Mouse (Mus musculus) forebrain, embryonic 16.5 days (tissue): ENCODE measurements around the gene Themis3. TPM values are rescaled to one million over a fixed set of nuclear protein-coding genes. Genes with fewer than 3 reads are reported as not detected.

Source experiments
- ATAC-seq: fragments of 200-750 bp; cut with Nextera tagmentation; 2 replicates; pipeline ENCODE4 v1.8.0; 2017; ENCODE audit warnings: mild to moderate bottlenecking, moderate library complexity
- H3K27ac ChIP-seq: fragments of 300-500 bp; sonication (generic); 2 replicates; pipeline ENCODE4 v1.5.1; 2014; ENCODE audit warnings: low read length, control low read depth
- H3K27me3 ChIP-seq: fragments of 300-500 bp; sonication (generic); replicated peaks from 2 replicates; pipeline ENCODE4 v1.6.1; 2014; ENCODE audit warnings: low read length; ENCODE audit not compliant: control insufficient read depth, insufficient read depth
- H3K36me3 ChIP-seq: fragments of 300-500 bp; sonication (generic); 2 replicates; pipeline ENCODE4 v1.6.1; 2014; ENCODE audit not compliant: control insufficient read depth, insufficient read depth
- H3K4me1 ChIP-seq: fragments of 300-500 bp; sonication (generic); replicated peaks from 2 replicates; pipeline ENCODE4 v1.6.1; 2014; ENCODE audit warnings: low read length; ENCODE audit not compliant: control insufficient read depth, insufficient read depth
- H3K4me2 ChIP-seq: fragments of 300-500 bp; sonication (generic); 2 replicates; pipeline ENCODE4 v1.6.1; 2014; ENCODE audit warnings: mild to moderate bottlenecking, low read length, control low read depth
- H3K4me3 ChIP-seq: fragments of 300-500 bp; sonication (generic); replicated peaks from 2 replicates; pipeline ENCODE4 v1.5.1; 2014; ENCODE audit warnings: mild to moderate bottlenecking, low read length, control low read depth
- H3K9ac ChIP-seq: fragments of 300-500 bp; sonication (generic); replicated peaks from 2 replicates; pipeline ENCODE4 v1.6.1; 2014; ENCODE audit warnings: low read depth, low read length, control low read depth
- H3K9me3 ChIP-seq: fragments of 300-500 bp; sonication (generic); 2 replicates; pipeline ENCODE4 v1.6.1; 2016; ENCODE audit warnings: low read length; ENCODE audit not compliant: control insufficient read depth
- WGBS: fragments of 180-500 bp; shearing (Covaris S2); extraction: QIAGEN DNeasy Blood & Tissue Kit; methylation state at CpG from one replicate; pipeline ENCODE4 v1.1.7; 2014; 5-methylcytosine and 5-hydroxymethylcytosine counted together
- polyA plus RNA-seq: library from polyadenylated mRNA; unstranded; fragments of >200 nt; fragmentation: Nextera tagmentation; extraction: Ambion mirVana; gene quantifications from 2 replicates; pipeline ENCODE4 v1.2.1, GENCODE M21; 2015

The Themis3 gene
- polyA plus RNA-seq = not detected in 2 replicates

GRCm38 (mm10) chr17:66594435-66594834, at the start of gene Themis3:
Gene Themis3 (minus strand): TSS chr17:66594621.
- H3K9ac ChIP-seq = no peak within 1 kb of the TSS
- whole genome bisulfite sequencing = 78% methylated on average over 5 of the region's 5 CpGs
- H3K36me3 ChIP-seq = no peaks in the 10 kb centered on the region
- no peak within 1 kb of the TSS for H3K4me2 ChIP-seq
- H3K9me3 ChIP-seq = no peaks in the 10 kb centered on the region
- H3K4me1 ChIP-seq = no peaks in the 10 kb centered on the region
- ATAC-seq = no peak
- H3K27me3 ChIP-seq = no peaks in the 10 kb centered on the region
- H3K4me3 ChIP-seq = no peak within 1 kb of the TSS
- no peak within 1 kb of the TSS for H3K27ac ChIP-seq

GRCm38 (mm10) chr17:66637951-66638722, 43.7 kb upstream of the Themis3 start:
- no peaks in the 10 kb centered on the region for H3K27me3 ChIP-seq
- H3K4me2 ChIP-seq = no peak overlapping the region
- no peaks in the 10 kb centered on the region for H3K4me1 ChIP-seq
- no peaks in the 10 kb centered on the region for H3K36me3 ChIP-seq
- H3K27ac ChIP-seq = no peak overlapping the region
- H3K9me3 ChIP-seq = no peaks in the 10 kb centered on the region
- 87% methylated on average over 7 of the region's 7 CpGs for WGBS
- no peak overlapping the region for H3K4me3 ChIP-seq
- no peak for ATAC-seq
- H3K9ac ChIP-seq = no peak overlapping the region

GRCm38 (mm10) chr17:66619996-66620656, 25.7 kb upstream of the Themis3 start:
- 58% methylated on average over 13 of the region's 13 CpGs for WGBS
- H3K9ac ChIP-seq = no peak overlapping the region
- no peak overlapping the region for H3K4me3 ChIP-seq
- H3K27me3 ChIP-seq = no peaks in the 10 kb centered on the region
- H3K4me2 ChIP-seq = no peak overlapping the region
- no peaks in the 10 kb centered on the region for H3K36me3 ChIP-seq
- H3K4me1 ChIP-seq = 0 out of 2 replicates have a peak, but pooled peaks cover 2% of the 10 kb centered on the region
- H3K9me3 ChIP-seq = no peaks in the 10 kb centered on the region
- ATAC-seq = no peak; the same call in 1 of the 2 replicates
- no peak overlapping the region for H3K27ac ChIP-seq

GRCm38 (mm10) chr17:66619255-66619826, 24.9 kb upstream of the Themis3 start:
- Histone ChIP-seq H3K27ac (no peak overlapping the region), H3K9me3 (no peaks in the 10 kb centered on the region), H3K4me1 (0 out of 2 replicates have a peak, but pooled peaks cover 2% of the 10 kb centered on the region), H3K27me3 (no peaks in the 10 kb centered on the region), H3K4me2 (no peak overlapping the region), H3K4me3 (no peak overlapping the region), H3K36me3 (no peaks in the 10 kb centered on the region), H3K9ac (no peak overlapping the region)
- 89% methylated on average over 3 of the region's 3 CpGs for WGBS
- no peak for ATAC-seq

GRCm38 (mm10) chr17:66610032-66610431, 15.6 kb upstream of the Themis3 start:
- Histone ChIP-seq H3K4me3 (no peak overlapping the region), H3K27ac (no peak overlapping the region), H3K27me3 (no peaks in the 10 kb centered on the region), H3K36me3 (no peaks in the 10 kb centered on the region), H3K9me3 (no peaks in the 10 kb centered on the region), H3K9ac (no peak overlapping the region), H3K4me2 (no peak overlapping the region), H3K4me1 (no peaks in the 10 kb centered on the region)
- no peak for ATAC-seq

GRCm38 (mm10) chr17:66604931-66605330, 10.5 kb upstream of the Themis3 start:
- 83% methylated on average over 5 of the region's 5 CpGs for WGBS
- ATAC-seq = no peak
- no peaks in the 10 kb centered on the region for H3K27me3 ChIP-seq

GRCm38 (mm10) chr17:66601171-66601570, 6.8 kb upstream of the Themis3 start:
- Histone ChIP-seq H3K27me3 (no peaks in the 10 kb centered on the region), H3K27ac (no peak overlapping the region), H3K4me1 (no peaks in the 10 kb centered on the region), H3K36me3 (no peaks in the 10 kb centered on the region), H3K4me3 (no peak overlapping the region), H3K9ac (no peak overlapping the region), H3K9me3 (no peaks in the 10 kb centered on the region), H3K4me2 (no peak overlapping the region)
- 91% methylated on average over 2 of the region's 2 CpGs for WGBS
- no peak for ATAC-seq

More at GRCm38 (mm10) chr17:66604931-66605330, 10.5 kb upstream of the Themis3 start:
- Histone ChIP-seq H3K9me3 (no peaks in the 10 kb centered on the region), H3K4me3 (no peak overlapping the region), H3K4me2 (no peak overlapping the region), H3K27ac (no peak overlapping the region), H3K4me1 (no peaks in the 10 kb centered on the region), H3K9ac (no peak overlapping the region), H3K36me3 (no peaks in the 10 kb centered on the region)

- H3K36me3 ChIP-seq = no peaks in the 10 kb centered on the region
- no peak for ATAC-seq
- no peak overlapping the region for H3K4me2 ChIP-seq
- H3K27ac ChIP-seq = no peak overlapping the region
- no peak overlapping the region for H3K4me3 ChIP-seq
- no peaks in the 10 kb centered on the region for H3K4me1 ChIP-seq
- no peak overlapping the region for H3K9ac ChIP-seq
- no peaks in the 10 kb centered on the region for H3K9me3 ChIP-seq
- WGBS = 88% methylated on average over 3 of the region's 3 CpGs
- no peaks in the 10 kb centered on the region for H3K27me3 ChIP-seq
Observed at GRCm38 (mm10) chr17:66595867-66596266, 1.4 kb upstream of the Themis3 start.

- H3K4me2 ChIP-seq = no peak overlapping the region
- H3K27me3 ChIP-seq = no peaks in the 10 kb centered on the region
- ATAC-seq = no peak
- H3K27ac ChIP-seq = no peak overlapping the region
- H3K36me3 ChIP-seq = no peaks in the 10 kb centered on the region
- H3K9ac ChIP-seq = no peak overlapping the region
- H3K4me1 ChIP-seq = no peaks in the 10 kb centered on the region
- H3K9me3 ChIP-seq = no peaks in the 10 kb centered on the region
- no peak overlapping the region for H3K4me3 ChIP-seq
Observed at GRCm38 (mm10) chr17:66595256-66595655, 835 bp upstream of the Themis3 start.
